Mouse (Mus musculus) heart, postnatal 0 days (tissue): ENCODE data around the gene Mafk. TPM values are rescaled to one million over a fixed set of nuclear protein-coding genes. Genes with fewer than 3 reads are reported as not detected.
A peak's percentile ranks its signal among the peaks of the same experiment; 100 is the strongest.

Experiments
- ATAC-seq: fragments of 200-750 bp; cut with Nextera tagmentation; 2 replicates; pipeline ENCODE4 v1.8.0; 2017; ENCODE audit warnings: low read depth, moderate number of reproducible peaks, moderate library complexity; ENCODE audit not compliant: insufficient read depth
- DNase-seq: peaks from one replicate; pipeline ENCODE4 v3.0.0-alpha.2; 2016; ENCODE audit warnings: low spot score
- H3K27ac ChIP-seq: fragments of 300-500 bp; sonication (generic); 2 replicates; pipeline ENCODE4 v1.5.1; 2014; ENCODE audit warnings: low read depth, mild to moderate bottlenecking
- H3K27me3 ChIP-seq: fragments of 300-500 bp; sonication (generic); 2 replicates; pipeline ENCODE4 v1.6.1; 2014; ENCODE audit warnings: low read length, mixed read lengths; ENCODE audit not compliant: control insufficient read depth, insufficient read depth
- H3K36me3 ChIP-seq: fragments of 300-500 bp; sonication (generic); replicated peaks from 2 replicates; pipeline ENCODE4 v1.6.1; 2014; ENCODE audit warnings: low read length, mixed read lengths; ENCODE audit not compliant: control insufficient read depth, insufficient read depth
- H3K4me1 ChIP-seq: fragments of 300-500 bp; sonication (generic); 2 replicates; pipeline ENCODE4 v1.6.1; 2014; ENCODE audit warnings: antibody characterized with exemption; ENCODE audit not compliant: control insufficient read depth, insufficient read depth
- H3K4me2 ChIP-seq: fragments of 300-500 bp; sonication (generic); 2 replicates; pipeline ENCODE4 v1.6.1; 2014; ENCODE audit warnings: low read depth, mild to moderate bottlenecking, low read length, moderate library complexity
- H3K4me3 ChIP-seq: fragments of 300-500 bp; sonication (generic); 2 replicates; pipeline ENCODE4 v1.5.1; 2014; ENCODE audit warnings: low read depth, low read length
- H3K9ac ChIP-seq: fragments of 300-500 bp; sonication (generic); replicated peaks from 2 replicates; pipeline ENCODE4 v1.6.1; 2014; ENCODE audit warnings: low read depth, low read length, mixed read lengths
- H3K9me3 ChIP-seq: fragments of 300-500 bp; sonication (generic); replicated peaks from 2 replicates; pipeline ENCODE4 v1.6.1; 2016; ENCODE audit warnings: low read length; ENCODE audit not compliant: control insufficient read depth
- CTCF ChIP-seq: IDR thresholded peaks from 2 replicates; pipeline ENCODE4 v1.5.1; 2016; ENCODE audit warnings: antibody characterized with exemption, control low read depth, low read depth
- EP300 ChIP-seq: IDR thresholded peaks from 2 replicates; pipeline ENCODE4 v1.6.1; 2016; ENCODE audit warnings: antibody characterized with exemption, low read depth
- WGBS: fragments of 180-500 bp; shearing (Covaris S2); extraction: QIAGEN DNeasy Blood & Tissue Kit; methylation state at CpG from one replicate; pipeline ENCODE4 v1.1.7; 2014; 5-methylcytosine and 5-hydroxymethylcytosine counted together
- polyA plus RNA-seq: library from polyadenylated mRNA; unstranded; fragments of >200 nt; fragmentation: Nextera tagmentation; extraction: Ambion mirVana; gene quantifications from 2 replicates; pipeline ENCODE4 v1.2.1, GENCODE M21; 2015
- total RNA-seq: library from RNA; depleted of rRNA; stranded (reverse); fragments of >200 nt; gene quantifications from 2 replicates; pipeline ENCODE4 v1.2.3, GENCODE M21; 2014; ENCODE audit warnings: low replicate concordance

Gene Mafk
- total and polyA plus RNA-seq, 2 experiments from 2014 or later: 16.7 to 41.2 TPM

DNA sequence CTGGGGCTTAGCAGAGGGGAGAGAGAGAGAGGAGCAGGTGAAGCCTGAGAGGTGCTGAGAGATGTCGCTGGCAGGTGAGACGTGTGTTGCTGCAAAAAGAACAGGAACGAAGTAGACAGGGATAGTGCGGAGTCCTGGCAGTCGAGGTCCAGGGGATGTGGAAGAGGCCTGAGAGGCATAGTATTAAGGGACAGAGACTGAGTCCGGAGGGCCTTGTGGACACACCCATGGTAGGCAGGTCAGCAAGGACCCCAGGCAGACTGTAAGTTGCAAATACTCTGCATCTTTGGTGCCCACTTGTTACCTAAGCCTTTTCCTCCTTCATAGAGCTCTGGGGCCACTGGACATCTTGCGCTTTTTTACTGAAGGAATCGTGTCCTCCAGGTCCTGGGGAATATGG is 9.9 kb downstream of the Mafk start:
- TF ChIP-seq CTCF (no peak), EP300 (no peak)
- Histone ChIP-seq H3K36me3 (peaks cover 36% of the 10 kb centered on the region), H3K4me1 (peaks cover 36% of the 10 kb centered on the region), H3K27me3 (no peaks in the 10 kb centered on the region), H3K9ac (no peak overlapping the region), H3K27ac (no peak overlapping the region), H3K4me3 (no peak overlapping the region), H3K9me3 (no peaks in the 10 kb centered on the region), H3K4me2 (no peak overlapping the region)
- no peak for DNase-seq
- WGBS: 81% methylated on average over 8 of the region's 8 CpGs
- ATAC-seq: no peak

DNA sequence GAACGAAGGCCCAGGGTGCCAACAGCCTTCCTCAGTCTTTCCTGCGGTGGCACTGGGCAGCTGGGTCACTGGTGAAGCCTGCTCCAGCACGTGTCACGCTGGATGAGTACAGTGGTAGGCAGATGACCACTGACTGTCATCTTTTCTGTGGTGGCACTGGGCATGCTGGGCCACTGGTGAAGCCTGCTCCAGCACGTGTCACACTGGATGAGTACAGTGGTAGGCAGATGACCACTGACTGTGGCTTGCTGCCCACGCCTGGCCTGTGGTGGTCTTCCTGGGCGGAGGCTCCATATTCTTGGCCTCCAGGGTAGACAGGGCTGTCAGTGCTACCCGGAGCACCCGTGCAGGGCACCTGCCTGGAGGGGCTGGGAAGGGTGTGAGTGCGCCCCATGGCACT is 10.6 kb downstream of the Mafk start:
- Histone ChIP-seq H3K9ac (no peak overlapping the region), H3K27ac (no peak overlapping the region), H3K4me2 (no peak overlapping the region), H3K4me3 (no peak overlapping the region), H3K36me3 (peaks cover 36% of the 10 kb centered on the region), H3K27me3 (no peaks in the 10 kb centered on the region), H3K9me3 (no peaks in the 10 kb centered on the region), H3K4me1 (peaks cover 31% of the 10 kb centered on the region)
- WGBS: 92% methylated on average over 10 of the region's 10 CpGs
- DNase-seq: no peak
- TF ChIP-seq CTCF (no peak), EP300 (no peak)
- no peak for ATAC-seq

DNA sequence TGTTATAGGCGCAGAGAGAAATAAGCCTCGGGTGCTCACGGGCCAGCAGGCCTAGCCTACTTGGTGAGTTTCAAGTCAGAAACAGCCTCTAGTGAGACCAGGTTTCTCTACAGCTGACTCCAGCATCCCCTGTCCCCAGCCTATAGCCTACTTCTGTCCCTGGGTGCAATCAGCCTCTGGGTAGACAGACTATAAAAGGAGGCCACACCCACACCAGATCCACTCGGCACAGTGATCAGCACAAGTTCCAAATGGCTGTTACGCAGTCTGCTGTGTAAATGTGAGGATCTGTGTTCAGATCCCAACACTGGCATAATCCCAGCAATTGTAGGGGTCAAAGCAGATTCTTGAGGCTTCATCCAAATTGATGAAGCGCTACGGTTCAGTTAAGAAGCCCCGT is 11.9 kb downstream of the Mafk start:
- Histone ChIP-seq H3K4me3 (no peak overlapping the region), H3K4me2 (no peak overlapping the region), H3K4me1 (peaks cover 19% of the 10 kb centered on the region), H3K36me3 (peaks cover 36% of the 10 kb centered on the region), H3K9ac (no peak overlapping the region), H3K9me3 (no peaks in the 10 kb centered on the region), H3K27me3 (no peaks in the 10 kb centered on the region), H3K27ac (0 out of 2 replicates have a peak overlapping the region, but pooled peaks have one; percentile 25)
- no peak for DNase-seq
- no peak for TF ChIP-seq CTCF
- no peak for TF ChIP-seq EP300
- 68% methylated on average over 8 of the region's 8 CpGs for WGBS
- ATAC-seq: no peak

DNA sequence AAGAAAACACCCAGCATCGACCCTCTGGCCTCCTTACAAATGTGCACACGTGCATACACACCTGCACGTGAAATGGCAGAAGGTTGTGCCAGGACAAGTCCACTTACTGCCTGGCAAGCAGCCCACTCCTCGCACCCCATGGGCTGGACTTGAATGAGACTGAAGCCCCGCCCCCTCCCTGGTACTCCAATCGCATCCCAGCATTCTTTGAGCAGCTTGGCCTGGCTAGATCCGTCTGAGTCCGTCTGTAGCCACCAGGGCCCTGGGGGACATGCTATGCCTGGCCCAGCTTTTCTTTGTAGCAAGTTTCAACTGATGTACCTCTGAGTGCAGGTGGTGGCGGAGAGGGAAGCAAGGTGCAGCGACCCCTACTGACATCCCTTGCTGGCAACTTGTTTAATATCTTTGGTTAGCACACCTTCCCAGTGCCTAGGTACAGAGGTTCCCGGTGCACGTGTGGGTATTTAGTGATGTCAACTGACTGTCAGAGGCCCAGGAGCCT is 12.3 kb downstream of the Mafk start:
- DNase-seq (peak; percentile 82), ATAC-seq (peak; percentile 82)
- Histone ChIP-seq H3K4me1 (peaks cover 14% of the 10 kb centered on the region), H3K27ac (peak overlapping the region; percentile 49), H3K27me3 (no peaks in the 10 kb centered on the region), H3K4me2 (no peak overlapping the region), H3K36me3 (peaks cover 36% of the 10 kb centered on the region), H3K4me3 (no peak overlapping the region), H3K9me3 (no peaks in the 10 kb centered on the region), H3K9ac (no peak overlapping the region)
- TF ChIP-seq CTCF (no peak; the same call in 1 of the 2 replicates), EP300 (no peak)
- 6% methylated on average over 12 of the region's 12 CpGs for WGBS

DNA sequence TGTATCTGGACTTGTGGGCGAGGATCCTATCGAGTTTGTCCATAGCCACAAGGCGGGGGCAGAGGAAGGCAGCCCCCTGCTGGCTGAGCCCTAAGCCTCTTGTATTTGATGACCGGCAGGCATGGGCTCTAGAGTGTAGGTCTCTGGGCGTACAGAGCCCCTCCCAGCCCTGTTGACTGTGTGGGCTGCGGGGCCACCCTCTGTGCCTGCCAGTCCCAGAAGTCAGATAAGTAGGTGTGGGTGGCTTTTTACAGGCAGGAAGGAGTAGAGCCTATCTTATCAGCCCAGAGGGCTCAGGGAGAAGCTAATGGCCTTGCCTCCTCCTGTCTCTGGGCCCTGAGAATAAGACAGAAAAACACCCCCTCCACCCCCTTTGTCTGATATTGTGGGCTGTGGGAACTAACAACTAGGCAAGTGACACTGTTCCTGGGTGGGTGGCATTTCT is 12.8 kb downstream of the Mafk start:
- Histone ChIP-seq H3K4me2 (no peak overlapping the region), H3K4me1 (peaks cover 14% of the 10 kb centered on the region), H3K4me3 (no peak overlapping the region), H3K27ac (peak overlapping the region; percentile 49), H3K27me3 (no peaks in the 10 kb centered on the region), H3K36me3 (peaks cover 34% of the 10 kb centered on the region), H3K9me3 (no peaks in the 10 kb centered on the region), H3K9ac (no peak overlapping the region)
- ATAC-seq: peak; percentile 63
- TF ChIP-seq EP300 (no peak), CTCF (peak; percentile 28)
- under 1% methylated on average over 6 of the region's 6 CpGs for WGBS
- peak; percentile 33 for DNase-seq

DNA sequence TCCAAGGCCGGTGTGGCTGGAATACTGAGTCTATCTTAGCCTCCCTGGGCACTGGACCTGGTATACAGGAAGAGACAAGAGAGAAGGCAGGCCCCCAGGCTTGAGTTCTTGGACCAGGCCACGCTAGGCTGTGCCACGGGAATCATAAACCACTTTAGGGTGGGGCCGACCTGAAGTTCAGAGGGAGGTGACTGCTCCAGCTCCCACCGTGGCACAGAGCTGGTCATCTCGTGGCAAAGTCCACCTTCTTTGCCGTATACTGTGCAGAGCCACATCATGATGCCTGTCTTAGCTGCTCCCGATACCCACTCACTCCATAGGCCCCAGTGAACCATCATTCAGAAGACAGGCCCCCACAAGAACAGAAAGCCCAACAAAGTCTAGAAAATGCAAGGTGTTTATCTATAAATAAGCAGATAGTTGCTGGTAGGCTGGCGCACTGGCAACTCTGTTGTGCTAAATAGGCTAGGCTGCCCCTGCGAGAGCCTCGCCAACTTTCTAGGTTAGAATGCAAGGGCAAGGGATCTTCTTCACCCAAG is 13.3 kb downstream of the Mafk start:
- Histone ChIP-seq H3K9ac (no peak overlapping the region), H3K27me3 (no peaks in the 10 kb centered on the region), H3K4me1 (peaks cover 14% of the 10 kb centered on the region), H3K36me3 (peaks cover 29% of the 10 kb centered on the region), H3K4me3 (no peak overlapping the region), H3K4me2 (no peak overlapping the region), H3K27ac (peak overlapping the region; percentile 49), H3K9me3 (no peaks in the 10 kb centered on the region)
- WGBS: 66% methylated on average over 11 of the region's 11 CpGs
- TF ChIP-seq EP300 (no peak), CTCF (no peak)
- no peak for DNase-seq
- no peak for ATAC-seq
